Mouse (Mus musculus) CH12.LX (cell line): ENCODE data around the gene Ntn1. TPM values are rescaled to one million over a fixed set of nuclear protein-coding genes. Genes with fewer than 3 reads are reported as not detected.

ENCODE experiments used
- DNase-seq: peaks from one replicate; pipeline ENCODE4 v3.0.0-alpha.2; 2013; ENCODE audit errors: extremely low read depth
- H3K27ac ChIP-seq: 2 replicates; pipeline ENCODE4 v1.5.1; 2012; ENCODE audit warnings: low read depth, mild to moderate bottlenecking, control low read depth, moderate library complexity; ENCODE audit not compliant: insufficient read depth
- H3K27me3 ChIP-seq: replicated peaks from 2 replicates; pipeline ENCODE3; 2012; ENCODE audit warnings: inconsistent platforms
- H3K36me3 ChIP-seq, 2 experiments: replicated peaks in 1 of 2; 2 replicates each; pipeline versions ENCODE3 to v1.6.1; 2012; ENCODE audit warnings: inconsistent platforms in 1 of 2, low read length in 1 of 2, mild to moderate bottlenecking in 1 of 2, mixed read lengths in 1 of 2, moderate library complexity in 1 of 2; ENCODE audit not compliant: control insufficient read depth in 1 of 2, insufficient read depth in 1 of 2
- H3K4me1 ChIP-seq, 2 experiments: 2 replicates each; pipeline ENCODE4 v1.6.1; 2012; ENCODE audit warnings: inconsistent platforms in 1 of 2, moderate library complexity in 1 of 2; ENCODE audit not compliant: insufficient read depth in 2 of 2, control insufficient read depth in 1 of 2
- H3K4me2 ChIP-seq: 2 replicates; pipeline ENCODE4 v1.6.1; 2012; ENCODE audit warnings: low read depth, mild to moderate bottlenecking, control low read depth; ENCODE audit not compliant: poor library complexity, insufficient read depth, severe bottlenecking
- H3K4me3 ChIP-seq, 3 experiments: fragments of 150-350 bp in 1 of 3; sonication (generic) in 1 of 3; replicated peaks in 1 of 3; 2 replicates each; pipeline versions ENCODE3 to v1.5.1; 2011 to 2012; ENCODE audit warnings: low read depth in 2 of 3, low read length in 2 of 3, mild to moderate bottlenecking in 2 of 3, moderate library complexity in 2 of 3, control low read depth in 1 of 3, improper control_type of control experiment in 1 of 3, inconsistent platforms in 1 of 3, mixed read lengths in 1 of 3; ENCODE audit not compliant: poor library complexity in 1 of 3
- H3K79me2 ChIP-seq: replicated peaks from 2 replicates; pipeline ENCODE4 v1.6.1; 2012; ENCODE audit warnings: mild to moderate bottlenecking, moderate library complexity; ENCODE audit not compliant: control insufficient read depth, poor library complexity, insufficient read depth, severe bottlenecking; ENCODE audit errors: extremely low read depth
- H3K9ac ChIP-seq: 2 replicates; pipeline ENCODE4 v1.6.1; 2012; ENCODE audit warnings: low read depth, mild to moderate bottlenecking, control low read depth, moderate library complexity; ENCODE audit not compliant: insufficient read depth
- H3K9me3 ChIP-seq: replicated peaks from 2 replicates; pipeline ENCODE3; 2012; ENCODE audit warnings: low read length, inconsistent platforms, mixed read lengths
- CTCF ChIP-seq, 2 experiments: IDR thresholded peaks in 1 of 2; conservative IDR thresholded peaks in 1 of 2; 2 replicates each; pipeline ENCODE4 v1.5.1; 2011 to 2012; ENCODE audit warnings: low read depth in 2 of 2, low read length in 2 of 2, improper control_type of control experiment in 1 of 2, inconsistent platforms in 1 of 2, mild to moderate bottlenecking in 1 of 2, moderate library complexity in 1 of 2
- E2F4 ChIP-seq: IDR thresholded peaks from 2 replicates; pipeline ENCODE4 v1.6.1; 2011; ENCODE audit warnings: low read depth, low read length, improper control_type of control experiment; ENCODE audit not compliant: insufficient replicate concordance
- EP300 ChIP-seq: IDR thresholded peaks from 2 replicates; pipeline ENCODE4 v1.6.1; 2011; ENCODE audit warnings: low read length, improper control_type of control experiment
- HCFC1 ChIP-seq: IDR thresholded peaks from 2 replicates; pipeline ENCODE4 v1.6.1; 2012; ENCODE audit warnings: low read depth, mild to moderate bottlenecking, inconsistent platforms, low read length, improper control_type of control experiment
- IRF4 ChIP-seq: IDR thresholded peaks from 2 replicates; pipeline ENCODE4 v1.6.1; 2014; ENCODE audit warnings: low read depth, mild to moderate bottlenecking, inconsistent platforms, low read length, improper control_type of control experiment
- KAT2A ChIP-seq: IDR thresholded peaks from 2 replicates; pipeline ENCODE4 v1.6.1; 2012; ENCODE audit warnings: low read length, improper control_type of control experiment, inconsistent platforms; ENCODE audit not compliant: insufficient replicate concordance
- RAD21 ChIP-seq: IDR thresholded peaks from 2 replicates; pipeline ENCODE4 v1.6.1; 2011; ENCODE audit warnings: low read depth, mild to moderate bottlenecking, low read length, improper control_type of control experiment, moderate library complexity
- SIN3A ChIP-seq: IDR thresholded peaks from 2 replicates; pipeline ENCODE4 v1.6.1; 2012; ENCODE audit warnings: low read length, improper control_type of control experiment, inconsistent platforms
- SMC3 ChIP-seq: IDR thresholded peaks from 2 replicates; pipeline ENCODE4 v1.6.1; 2011; ENCODE audit warnings: low read depth, low read length, improper control_type of control experiment
- TBP ChIP-seq: conservative IDR thresholded peaks from 2 replicates; pipeline ENCODE4 v1.6.1; 2011; ENCODE audit warnings: low read depth, low read length, improper control_type of control experiment
- TCF12 ChIP-seq: IDR thresholded peaks from 2 replicates; pipeline ENCODE4 v1.6.1; 2014; ENCODE audit warnings: low read depth, mild to moderate bottlenecking, inconsistent platforms, low read length, improper control_type of control experiment
- ZC3H11A ChIP-seq: IDR thresholded peaks from 2 replicates; pipeline ENCODE4 v1.6.1; 2012; ENCODE audit warnings: low read depth, mild to moderate bottlenecking, inconsistent platforms, low read length, improper control_type of control experiment
- ZKSCAN1 ChIP-seq: IDR thresholded peaks from 2 replicates; pipeline ENCODE4 v1.6.1; 2012; ENCODE audit warnings: low read depth, inconsistent platforms, low read length, improper control_type of control experiment, borderline replicate concordance
- ZNF384 ChIP-seq: IDR thresholded peaks from 2 replicates; pipeline ENCODE4 v1.6.1; 2012; ENCODE audit warnings: low read depth, low read length, improper control_type of control experiment, inconsistent platforms
- dilution Hi-C: fragments of 300-500 bp; cut with MboI; formaldehyde crosslinking; loops from 2 replicates; pipeline ENCODE4 v1.14.3; 2020; ENCODE audit warnings: low sequenced_read_pairs; ENCODE audit not compliant: extremely low pct_unique_long_range_greater_than_20kb, extremely low pct_ligation_motif_present
- in situ Hi-C: fragments of 300-500 bp; cut with MboI; formaldehyde crosslinking; loops from 3 replicates; pipeline ENCODE4 v1.14.3; 2019; ENCODE audit warnings: low sequenced_read_pairs, low pct_ligation_motif_present, low pct_unique_long_range_greater_than_20kb, mixed read lengths
- polyA plus RNA-seq: library from polyadenylated mRNA; unstranded; fragments of >175 nt; gene quantifications from 2 replicates; pipeline ENCODE4 v1.2.1, GENCODE M21; 2012; ENCODE audit warnings: low read depth; ENCODE audit not compliant: insufficient read length
- total RNA-seq, 2 experiments: library from RNA; depleted of rRNA; stranded (reverse); fragments of 300-350 nt in 1 of 2; fragments of >200 nt in 1 of 2; gene quantifications; 2 replicates each; pipeline ENCODE4 v1.2.3; 2012 to 2014

Ntn1 gene
- total and polyA plus RNA-seq, 3 experiments: 0.54 to 1.2 (median 0.59) TPM

GRCm38 (mm10) chr11:68231558-68231957, 169.1 kb downstream of the Ntn1 start:
- Histone ChIP-seq H3K36me3 (no peaks in the 10 kb centered on the region), H3K79me2 (no peaks in the 10 kb centered on the region), H3K4me3 (no peak overlapping the region), H3K4me1 (peaks cover 3% of the 10 kb centered on the region in 2 experiments; a peak in 3 of 4 replicates), H3K9me3 (peaks cover 4% of the 10 kb centered on the region), H3K9ac (no peak overlapping the region), H3K27ac (no peak overlapping the region), H3K4me2 (no peak overlapping the region), H3K27me3 (no peaks in the 10 kb centered on the region)
- TF ChIP-seq RAD21: peak; percentile 18
- peak in 1 of 2 experiments; percentile 50; a peak in 2 of 4 replicates for TF ChIP-seq CTCF (conservative IDR thresholded peaks at IDR 0.05 in 1 of 2, IDR thresholded peaks at IDR 0.05 in 1 of 2; ENCODE audit: low read depth in 2 of 2, low read length in 2 of 2)
- TF ChIP-seq E2F4: no peak
- peak; percentile 50 for TF ChIP-seq SMC3
- dilution Hi-C loops (no loop called here), in situ Hi-C loops (no loop called here)
- no peak for DNase-seq

GRCm38 (mm10) chr11:68228941-68229665, 171.5 kb downstream of the Ntn1 start:
- H3K9ac ChIP-seq: no peak overlapping the region
- DNase-seq: no peak
- H3K9me3 ChIP-seq: peaks cover 4% of the 10 kb centered on the region
- no peak overlapping the region for H3K4me2 ChIP-seq
- H3K27ac ChIP-seq: no peak overlapping the region
- H3K4me3 ChIP-seq: no peak overlapping the region
- in situ Hi-C loops: no loop called here
- dilution Hi-C loops: no loop called here
- no peaks in the 10 kb centered on the region for H3K27me3 ChIP-seq
- TF ChIP-seq SIN3A (no peak), ZC3H11A (no peak), SMC3 (no peak), ZKSCAN1 (no peak), ZNF384 (no peak), TCF12 (no peak), EP300 (no peak), IRF4 (no peak), KAT2A (no peak), TBP (no peak), HCFC1 (no peak)
- TF ChIP-seq, all 38 proteins: peak for 0
- no peaks in the 10 kb centered on the region for H3K79me2 ChIP-seq
- H3K36me3 ChIP-seq: no peaks in the 10 kb centered on the region
- peaks cover 3% of the 10 kb centered on the region in 2 experiments; a peak in 3 of 4 replicates for H3K4me1 ChIP-seq
